Mouse (Mus musculus): ENCODE data around the gene Tiprl. TPM values are rescaled to one million over a fixed set of nuclear protein-coding genes. Genes with fewer than 3 reads are reported as not detected.

The Tiprl gene
- total and polyA plus RNA-seq, 3 experiments, result 36.1 to 82.2 (median 45.7) TPM

- DNase-seq (ENCODE audit: extremely low read depth), result peak; percentile 46
- Histone ChIP-seq H3K36me3 (replicated peaks in 1 of 2; ENCODE audit: control insufficient read depth in 1 of 2, insufficient read depth in 1 of 2, low read length in 1 of 2) (no peaks in the 10 kb centered on the region), H3K4me2 (ENCODE audit: insufficient read depth, low read depth, poor library complexity, severe bottlenecking) (peak overlapping the region; percentile 39), H3K27ac (ENCODE audit: insufficient read depth, low read depth) (no peak overlapping the region), H3K9ac (ENCODE audit: insufficient read depth, low read depth) (no peak overlapping the region), H3K27me3 (replicated peaks) (no peaks in the 10 kb centered on the region), H3K9me3 (replicated peaks; ENCODE audit: low read length) (no peaks in the 10 kb centered on the region), H3K4me3 (replicated peaks in 1 of 3; ENCODE audit: low read depth in 2 of 3, low read length in 2 of 3, poor library complexity in 1 of 3) (peak overlapping the region in 1 of 3 experiments; percentile 28), H3K4me1 (ENCODE audit: control insufficient read depth in 1 of 2, insufficient read depth in 2 of 2) (peaks cover 12 to 60% of the 10 kb centered on the region in 2 experiments), H3K79me2 (replicated peaks; ENCODE audit: control insufficient read depth, extremely low read depth, insufficient read depth, poor library complexity, severe bottlenecking) (no peaks in the 10 kb centered on the region)
- in situ Hi-C loops (cut with MboI; ENCODE audit: low pct_ligation_motif_present, low pct_unique_long_range_greater_than_20kb, low sequenced_read_pairs) (loop anchor here (5.0 kb wide), 1 partner anchor 62 kb away; no protein-coding TSS in a partner anchor), dilution Hi-C loops (cut with MboI; ENCODE audit: extremely low pct_ligation_motif_present, extremely low pct_unique_long_range_greater_than_20kb, low sequenced_read_pairs) (no loop called here)
- no peak for TF ChIP-seq MAZ (IDR thresholded peaks at IDR 0.05; ENCODE audit: low read depth, low read length)
- TF ChIP-seq CHD2 (IDR thresholded peaks at IDR 0.05; ENCODE audit: low read length), result 0 out of 2 replicates have a peak, but pooled peaks have one; percentile 36
- TF ChIP-seq POLR2AphosphoS2 (IDR thresholded peaks at IDR 0.05; ENCODE audit: low read depth, low read length), result no peak
- no peak for TF ChIP-seq MAX (IDR thresholded peaks at IDR 0.05; ENCODE audit: low read length)
- no peak for TF ChIP-seq HCFC1 (IDR thresholded peaks at IDR 0.05; ENCODE audit: low read depth, low read length)
- peak; percentile 74 for TF ChIP-seq ETS1 (conservative IDR thresholded peaks at IDR 0.05; ENCODE audit: low read depth, low read length)
- no peak for TF ChIP-seq USF1 (IDR thresholded peaks at IDR 0.05; ENCODE audit: low read depth, low read length)
- TF ChIP-seq GABPA (IDR thresholded peaks at IDR 0.05; ENCODE audit: insufficient replicate concordance, low read depth, low read length), result no peak
- no peak for TF ChIP-seq NELFE (IDR thresholded peaks at IDR 0.05; ENCODE audit: low read depth, low read length)
- TF ChIP-seq TBP (conservative IDR thresholded peaks at IDR 0.05; ENCODE audit: low read depth, low read length), result no peak
- peak; percentile 76; the same call in 1 of the 2 replicates for TF ChIP-seq BHLHE40 (IDR thresholded peaks at IDR 0.05; ENCODE audit: low read depth, low read length)
- peak; percentile 76 for TF ChIP-seq TCF12 (IDR thresholded peaks at IDR 0.05; ENCODE audit: low read depth, low read length)
- no peak for TF ChIP-seq USF2 (conservative IDR thresholded peaks at IDR 0.05; ENCODE audit: low read depth, low read length)
- TF ChIP-seq MAFK (IDR thresholded peaks at IDR 0.05; ENCODE audit: insufficient replicate concordance, low read length), result peak; percentile 76; the same call in 1 of the 2 replicates
- TF ChIP-seq PAX5 (IDR thresholded peaks at IDR 0.05; ENCODE audit: low read length), result no peak
- peak; percentile 82 for TF ChIP-seq RCOR1 (conservative IDR thresholded peaks at IDR 0.05; ENCODE audit: low read depth, low read length)
- no peak for TF ChIP-seq RAD21 (IDR thresholded peaks at IDR 0.05; ENCODE audit: low read depth, low read length)
- 0 out of 2 replicates have a peak, but pooled peaks have one; percentile 45 for TF ChIP-seq MYC (IDR thresholded peaks at IDR 0.05; ENCODE audit: low read depth, low read length)
- TF ChIP-seq IRF4 (IDR thresholded peaks at IDR 0.05; ENCODE audit: low read depth, low read length), result peak; percentile 84
- peak; percentile 46; the same call in 1 of the 2 replicates for TF ChIP-seq JUND (conservative IDR thresholded peaks at IDR 0.05; ENCODE audit: low read depth, low read length)
- TF ChIP-seq MEF2A (IDR thresholded peaks at IDR 0.05; ENCODE audit: borderline replicate concordance, low read depth, low read length), result peak; percentile 84
- peak; percentile 45; the same call in 1 of the 2 replicates for TF ChIP-seq SIN3A (IDR thresholded peaks at IDR 0.05; ENCODE audit: low read length)
- TF ChIP-seq POLR2A (IDR thresholded peaks at IDR 0.05; ENCODE audit: low read depth, low read length), result no peak
- TF ChIP-seq ZC3H11A (IDR thresholded peaks at IDR 0.05; ENCODE audit: low read depth, low read length), result no peak
- TF ChIP-seq ZNF384 (IDR thresholded peaks at IDR 0.05; ENCODE audit: low read depth, low read length), result peak; percentile 89
- TF ChIP-seq CHD1 (IDR thresholded peaks at IDR 0.05; ENCODE audit: low read depth, low read length), result no peak
- TF ChIP-seq MXI1 (IDR thresholded peaks at IDR 0.05; ENCODE audit: low read depth, low read length), result peak; percentile 50
- TF ChIP-seq EP300 (IDR thresholded peaks at IDR 0.05; ENCODE audit: low read length), result peak; percentile 88
Observed at GRCm38 (mm10) chr1:165250546-165250945, 13.8 kb upstream of the Tiprl start.

Measured in CH12.LX (cell line).